Mouse (Mus musculus) olfactory bulb, adult 2 months (tissue): ENCODE data around the gene 2900026A02Rik. TPM values are rescaled to one million over a fixed set of nuclear protein-coding genes. Genes with fewer than 3 reads are reported as not detected.
A peak's percentile ranks its signal among the peaks of the same experiment; 100 is the strongest.

Experiments used
- H3K27ac ChIP-seq: fragments of 200-500 bp; 2 replicates; pipeline ENCODE4 v1.5.1; 2012; ENCODE audit warnings: low read depth, low read length; ENCODE audit not compliant: insufficient read depth
- H3K4me1 ChIP-seq: fragments of 200-500 bp; 2 replicates; pipeline ENCODE4 v1.6.1; 2012; ENCODE audit warnings: low read length; ENCODE audit not compliant: control insufficient read depth, insufficient read depth
- H3K4me3 ChIP-seq: fragments of 200-500 bp; 2 replicates; pipeline ENCODE4 v1.5.1; 2012; ENCODE audit warnings: mild to moderate bottlenecking, low read depth, low read length, moderate library complexity; ENCODE audit not compliant: insufficient read depth
- CTCF ChIP-seq: fragments of 200-500 bp; IDR thresholded peaks from 2 replicates; pipeline ENCODE4 v1.5.1; 2012; ENCODE audit warnings: low read depth, mild to moderate bottlenecking, low read length, moderate library complexity; ENCODE audit not compliant: insufficient read depth
- POLR2A ChIP-seq: fragments of 200-500 bp; IDR thresholded peaks from 2 replicates; pipeline ENCODE4 v1.6.1; 2012; ENCODE audit warnings: mild to moderate bottlenecking, low read depth, low read length, moderate library complexity; ENCODE audit not compliant: insufficient read depth
- WGBS: fragments of 180-500 bp; shearing (Covaris S2); methylation state at CpG from one replicate; pipeline ENCODE4 v1.1.7; 2018; 5-methylcytosine and 5-hydroxymethylcytosine counted together
- polyA plus RNA-seq: library from polyadenylated mRNA; stranded (reverse); fragments of >200 nt; gene quantifications from 2 replicates; pipeline ENCODE4 v1.2.4, GENCODE M21; 2012; ENCODE audit warnings: low replicate concordance; ENCODE audit not compliant: missing spikeins, insufficient read depth, insufficient read length

The 2900026A02Rik gene
- polyA plus RNA-seq, 1 experiment: not detected

GRCm38 (mm10) chr5:113136951-113137487 is 84.0 kb downstream of the 2900026A02Rik start:
- peak overlapping the region; percentile 96 for H3K27ac ChIP-seq

GRCm38 (mm10) chr5:113135513-113135912 is 85.5 kb downstream of the 2900026A02Rik start:
- 33% methylated on average over 10 of the region's 10 CpGs for WGBS
- peaks cover 54% of the 10 kb centered on the region for H3K4me1 ChIP-seq
- TF ChIP-seq CTCF: no peak
- TF ChIP-seq POLR2A: no peak
- H3K4me3 ChIP-seq: peak overlapping the region; percentile 68
- H3K27ac ChIP-seq: no peak overlapping the region

More at GRCm38 (mm10) chr5:113136951-113137487, 84.0 kb downstream of the 2900026A02Rik start:
- TF ChIP-seq CTCF: no peak
- Histone ChIP-seq H3K4me1 (peaks cover 59% of the 10 kb centered on the region), H3K4me3 (peak overlapping the region; percentile 68)
- WGBS: 51% methylated on average over 13 of the region's 13 CpGs

GRCm38 (mm10) chr5:113133722-113134710 is 87.0 kb downstream of the 2900026A02Rik start:
- Histone ChIP-seq H3K27ac (no peak overlapping the region), H3K4me3 (no peak overlapping the region), H3K4me1 (peaks cover 47% of the 10 kb centered on the region)
- TF ChIP-seq POLR2A (no peak), CTCF (no peak)
- 90% methylated on average over 19 of the region's 19 CpGs for WGBS

- 0 out of 2 replicates have a peak overlapping the region, but pooled peaks have one; percentile 26 for H3K27ac ChIP-seq
- 34% methylated on average over 9 of the region's 9 CpGs for WGBS
Observed at GRCm38 (mm10) chr5:113133080-113133491, 88.0 kb downstream of the 2900026A02Rik start.

GRCm38 (mm10) chr5:113132635-113133041 is 88.4 kb downstream of the 2900026A02Rik start:
- 41% methylated on average over 13 of the region's 13 CpGs for WGBS
- Histone ChIP-seq H3K27ac (0 out of 2 replicates have a peak overlapping the region, but pooled peaks have one; percentile 26), H3K4me1 (peaks cover 44% of the 10 kb centered on the region), H3K4me3 (no peak overlapping the region)
- TF ChIP-seq POLR2A: no peak
- TF ChIP-seq CTCF: no peak

More at GRCm38 (mm10) chr5:113133080-113133491, 88.0 kb downstream of the 2900026A02Rik start:
- TF ChIP-seq CTCF (no peak), POLR2A (no peak)
- peaks cover 43% of the 10 kb centered on the region for H3K4me1 ChIP-seq
- H3K4me3 ChIP-seq: no peak overlapping the region

GRCm38 (mm10) chr5:113128426-113128825 is 92.6 kb downstream of the 2900026A02Rik start:
- 70% methylated on average over 4 of the region's 4 CpGs for WGBS
- Histone ChIP-seq H3K4me3 (no peak overlapping the region), H3K27ac (no peak overlapping the region), H3K4me1 (peaks cover 19% of the 10 kb centered on the region)
- TF ChIP-seq CTCF (no peak), POLR2A (no peak)

GRCm38 (mm10) chr5:113126476-113126875 is 94.6 kb downstream of the 2900026A02Rik start:
- 90% methylated on average over 12 of the region's 12 CpGs for WGBS
- no peak overlapping the region for H3K4me3 ChIP-seq
- H3K4me1 ChIP-seq: peaks cover 22% of the 10 kb centered on the region
- no peak overlapping the region for H3K27ac ChIP-seq
- no peak for TF ChIP-seq POLR2A
- no peak for TF ChIP-seq CTCF

- Histone ChIP-seq H3K27ac (no peak overlapping the region), H3K4me1 (peaks cover 41% of the 10 kb centered on the region), H3K4me3 (no peak overlapping the region)
- WGBS: 85% methylated on average over 10 of the region's 10 CpGs
- TF ChIP-seq CTCF (no peak), POLR2A (no peak)
Observed at GRCm38 (mm10) chr5:113123693-113124092, 97.3 kb downstream of the 2900026A02Rik start.

GRCm38 (mm10) chr5:113122326-113123054 is 98.5 kb downstream of the 2900026A02Rik start:
- peaks cover 48% of the 10 kb centered on the region for H3K4me1 ChIP-seq
- H3K27ac ChIP-seq: no peak overlapping the region
- WGBS: 48% methylated on average over 12 of the region's 12 CpGs
- H3K4me3 ChIP-seq: no peak overlapping the region
- TF ChIP-seq CTCF (no peak), POLR2A (no peak)

GRCm38 (mm10) chr5:113121591-113121875 is 99.5 kb downstream of the 2900026A02Rik start:
- 87% methylated on average over 6 of the region's 6 CpGs for WGBS

More at GRCm38 (mm10) chr5:113121591-113121875, 99.5 kb downstream of the 2900026A02Rik start:
- H3K4me1 ChIP-seq: peaks cover 56% of the 10 kb centered on the region
- H3K27ac ChIP-seq: no peak overlapping the region
- TF ChIP-seq CTCF: no peak
- no peak for TF ChIP-seq POLR2A
- no peak overlapping the region for H3K4me3 ChIP-seq
